Mouse (Mus musculus) brain, embryonic 14.5 days (tissue): ENCODE data around the gene Klb. TPM values are rescaled to one million over a fixed set of nuclear protein-coding genes. Genes with fewer than 3 reads are reported as not detected.
A peak's percentile ranks its signal among the peaks of the same experiment; 100 is the strongest.

Experiments
- DNase-seq: peaks from one replicate; pipeline ENCODE4 v3.0.0-alpha.2; 2011; ENCODE audit warnings: low read depth
- CTCF ChIP-seq: fragments of 200-500 bp; IDR thresholded peaks from 2 replicates; pipeline ENCODE4 v1.5.1; 2012; ENCODE audit warnings: inconsistent platforms, mild to moderate bottlenecking, moderate library complexity, borderline replicate concordance; ENCODE audit not compliant: insufficient read depth, insufficient read length; ENCODE audit errors: extremely low read depth
- POLR2A ChIP-seq: fragments of 200-500 bp; IDR thresholded peaks from 2 replicates; pipeline ENCODE4 v1.6.1; 2012; ENCODE audit warnings: mild to moderate bottlenecking, inconsistent platforms, borderline replicate concordance; ENCODE audit not compliant: poor library complexity, insufficient read depth, insufficient read length, severe bottlenecking; ENCODE audit errors: extremely low read depth
- polyA plus RNA-seq: library from polyadenylated mRNA; depleted of rRNA; stranded (reverse); fragments of >200 nt; gene quantifications from 2 replicates; pipeline ENCODE4 v1.2.3, GENCODE M21; 2012

The Klb gene
- polyA plus RNA-seq, 1 experiment, result 0.14 TPM

DNA sequence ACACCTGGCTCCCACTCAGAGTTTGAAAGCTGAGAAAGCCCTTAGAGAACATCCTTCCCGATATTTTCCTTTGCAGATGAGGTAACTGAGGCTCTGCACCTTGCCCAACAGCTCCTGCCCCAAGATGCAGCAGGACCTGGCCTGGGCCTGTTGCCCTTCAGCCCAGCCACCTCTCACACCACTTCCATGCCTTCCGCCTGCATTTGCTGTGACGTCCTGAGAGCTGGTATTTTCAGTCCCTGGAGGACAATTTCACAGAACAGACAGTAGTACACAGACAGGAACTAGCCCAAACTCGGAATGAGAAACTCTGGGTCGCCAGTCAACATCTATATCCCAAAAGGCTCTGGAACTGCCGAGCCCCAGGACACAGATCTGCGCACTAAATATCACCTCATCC lies 26.6 kb downstream of the Klb start:
- TF ChIP-seq CTCF (no peak), POLR2A (no peak)
- DNase-seq, result no peak

DNA sequence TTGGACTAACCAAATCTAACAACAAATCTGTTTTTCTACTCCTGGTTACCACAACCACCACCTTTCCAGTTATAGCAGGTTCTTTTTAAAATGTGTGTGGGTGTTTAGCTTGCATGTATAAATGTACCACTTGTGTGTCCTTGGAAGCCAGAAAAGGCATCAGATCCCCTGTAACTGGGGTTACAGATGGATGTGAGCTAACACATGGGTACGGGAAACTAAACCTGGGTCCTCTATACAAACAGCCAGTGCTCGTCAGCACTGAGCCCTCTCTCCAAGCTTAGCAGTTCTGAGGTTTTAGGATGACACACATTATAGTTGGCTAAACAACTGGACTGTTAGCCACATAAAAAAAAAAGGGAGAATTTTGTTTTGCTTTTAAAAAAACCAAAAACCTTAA lies 37.6 kb downstream of the Klb start:
- TF ChIP-seq POLR2A, result no peak
- TF ChIP-seq CTCF, result no peak
- no peak for DNase-seq

DNA sequence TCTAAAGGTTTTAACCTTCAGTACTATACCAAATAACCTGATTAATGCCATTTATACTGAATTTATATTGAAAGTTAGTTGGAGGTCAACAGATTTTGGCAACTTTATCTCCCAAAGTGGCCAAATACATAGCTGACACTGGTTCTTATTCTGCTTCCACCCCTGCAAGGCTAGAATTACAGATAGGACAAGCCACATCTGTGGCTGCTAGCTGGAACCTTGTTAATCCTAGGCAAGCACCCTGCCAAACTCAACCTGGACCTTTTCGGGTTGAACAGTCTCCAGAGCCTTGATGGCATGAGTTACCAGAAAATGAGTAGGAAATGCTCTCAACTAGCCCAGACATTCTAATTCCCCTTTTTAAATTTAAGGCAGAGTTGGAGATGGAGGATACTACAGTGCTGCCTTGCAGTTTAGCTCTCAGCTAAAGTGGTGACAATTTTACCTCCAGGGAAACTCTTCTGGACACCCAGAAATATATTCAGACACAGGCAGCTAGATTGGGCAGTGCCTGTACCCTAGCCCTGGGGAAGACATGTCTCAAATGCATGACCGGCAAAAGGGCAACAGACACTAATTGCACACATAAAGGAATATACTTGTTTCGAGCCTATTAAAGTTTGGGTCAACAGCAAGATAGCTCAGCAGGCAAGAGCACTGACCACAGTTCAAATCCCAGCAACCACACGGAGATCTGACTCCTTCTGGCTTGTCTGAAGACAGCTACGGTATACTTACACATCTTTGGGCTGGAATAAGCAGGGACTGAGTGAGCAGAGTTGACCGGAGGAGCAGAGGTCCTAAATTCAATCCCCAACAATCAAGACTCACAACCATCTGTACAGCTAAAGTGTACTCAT lies 39.1 kb downstream of the Klb start:
- TF ChIP-seq POLR2A (no peak), CTCF (no peak)
- DNase-seq, result no peak

DNA sequence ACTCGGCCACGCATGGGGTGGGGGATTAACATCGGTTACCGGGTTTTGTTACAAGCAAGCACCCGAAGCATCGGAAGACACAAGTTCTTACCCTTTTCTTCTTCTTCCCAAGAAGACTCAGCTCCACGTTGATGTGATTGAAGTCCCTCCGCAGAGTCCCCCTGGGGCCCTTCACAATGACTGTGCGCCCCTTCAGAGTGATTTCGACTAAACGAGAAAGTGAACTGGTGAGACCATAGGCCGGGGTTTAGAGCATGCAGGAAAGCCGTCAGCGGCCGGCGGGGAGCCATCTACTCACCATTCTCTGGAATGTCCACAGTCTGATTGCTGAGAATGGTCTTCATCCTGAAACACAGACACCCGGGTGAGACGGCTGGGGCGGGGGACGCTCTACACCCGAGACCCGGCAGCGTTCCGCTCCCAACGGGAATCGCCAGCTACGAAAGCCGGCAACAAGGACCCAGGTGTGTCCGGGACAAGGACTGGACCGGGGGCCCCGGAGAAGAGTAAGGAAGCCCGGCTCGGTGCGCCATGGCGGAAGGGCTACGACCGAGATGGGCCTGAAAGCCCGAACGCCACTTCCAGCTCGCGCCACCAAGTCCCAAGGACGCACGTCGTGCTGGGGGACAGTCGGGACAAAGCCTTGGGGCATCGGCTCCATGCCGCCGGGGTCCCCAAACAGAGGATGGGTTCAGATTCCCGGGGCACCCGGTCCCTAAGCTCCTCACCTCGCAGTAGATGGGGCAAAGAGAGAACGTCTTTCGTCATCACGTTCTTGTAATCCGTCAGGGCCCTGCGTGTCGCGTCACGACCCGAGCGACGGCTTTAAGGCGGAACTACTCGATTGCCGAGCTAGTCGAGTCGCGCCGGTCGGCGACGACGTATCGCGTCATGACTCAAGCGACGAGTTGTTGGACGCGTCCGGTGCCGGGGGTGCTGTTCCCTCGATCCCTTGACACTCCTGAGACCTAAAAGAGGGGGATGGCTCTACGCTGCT lies 42.8 kb downstream of the Klb start, which contains the start of the genes Rpl9 and Lias:
Rpl9 (minus strand) TSS at position 797 of the 997 bp plus-strand sequence.
Lias (plus strand) TSS at position 850 of the 997 bp plus-strand sequence.
- peak; percentile 99 for DNase-seq
- TF ChIP-seq POLR2A (peak; percentile 60; the same call in 1 of the 2 replicates), CTCF (no peak)

DNA sequence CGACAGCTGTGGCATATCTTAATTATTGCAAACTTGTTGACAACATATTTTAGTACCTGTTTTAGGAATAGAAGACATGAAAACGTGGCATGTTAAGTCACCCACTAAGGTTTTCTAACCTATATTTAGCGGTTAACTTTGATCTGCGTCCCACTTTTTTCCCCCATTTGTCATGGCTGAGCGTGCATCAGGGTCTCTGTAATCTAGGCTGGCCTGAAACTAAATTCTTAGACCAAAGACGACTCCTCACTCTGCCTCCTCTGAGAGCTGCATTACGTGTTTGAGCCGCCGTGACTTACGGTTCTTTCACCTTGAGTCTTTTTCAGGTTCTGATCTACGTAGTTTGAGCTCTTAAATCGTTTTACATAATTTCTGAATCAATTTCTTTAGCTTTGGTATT lies 43.6 kb downstream of the Klb start:
- no peak for DNase-seq
- no peak for TF ChIP-seq POLR2A
- no peak for TF ChIP-seq CTCF

DNA sequence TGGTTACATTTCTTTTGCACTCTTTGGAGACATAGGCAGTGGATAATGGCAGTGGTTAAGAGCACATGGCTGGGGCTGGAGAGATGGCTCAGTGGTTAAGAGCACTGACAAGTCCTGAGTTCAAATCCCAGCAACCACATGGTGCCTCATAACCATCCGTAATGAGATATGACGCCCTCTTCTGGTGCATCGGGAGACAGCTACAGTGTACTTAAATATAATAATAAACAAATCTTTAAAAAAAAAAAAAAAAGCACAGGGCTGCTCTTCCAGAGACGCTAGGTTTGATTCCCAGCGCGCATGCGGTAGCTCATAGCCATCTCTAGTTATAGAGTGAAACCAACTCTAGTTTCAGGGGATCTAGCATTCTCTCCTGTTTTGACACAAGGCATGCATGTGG lies 46.3 kb downstream of the Klb start:
- no peak for TF ChIP-seq POLR2A
- no peak for TF ChIP-seq CTCF
- DNase-seq, result no peak

DNA sequence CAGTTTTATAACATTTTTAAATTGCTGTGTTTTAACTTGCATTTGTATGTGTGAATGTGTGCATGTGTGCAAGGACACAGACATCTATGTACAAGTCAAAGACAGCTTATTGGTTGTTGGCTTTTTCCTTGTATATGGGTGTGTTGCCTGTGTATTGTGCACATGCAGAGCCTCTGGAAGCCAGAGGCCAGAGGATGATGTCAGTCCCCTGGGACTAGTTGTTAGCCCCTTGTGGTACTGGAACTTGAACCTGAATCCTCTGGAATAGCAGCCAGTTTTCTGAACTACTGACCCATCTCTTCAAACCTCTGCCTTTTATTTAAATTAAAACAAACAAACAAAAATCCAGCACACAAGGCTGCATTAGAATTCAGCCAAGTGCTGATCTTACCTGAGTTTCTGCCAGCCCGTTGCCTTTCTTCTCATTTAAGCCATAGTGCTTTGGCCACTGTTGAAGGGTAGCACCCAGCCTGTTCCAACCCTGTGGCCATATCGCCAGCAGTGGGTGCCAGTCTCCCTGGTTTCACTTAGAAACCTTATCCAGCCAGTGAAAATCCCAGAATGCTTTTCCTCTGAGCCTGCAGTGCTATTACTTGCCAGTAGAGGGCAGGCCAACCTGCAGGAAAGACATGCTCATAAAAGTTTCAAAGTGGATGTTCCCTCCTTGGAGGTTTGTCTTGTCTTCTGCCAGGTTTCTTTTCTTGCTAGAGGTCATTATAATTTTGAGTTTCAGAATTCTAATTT lies 53.3 kb downstream of the Klb start:
- TF ChIP-seq POLR2A, result no peak
- TF ChIP-seq CTCF, result peak; percentile 93

DNA sequence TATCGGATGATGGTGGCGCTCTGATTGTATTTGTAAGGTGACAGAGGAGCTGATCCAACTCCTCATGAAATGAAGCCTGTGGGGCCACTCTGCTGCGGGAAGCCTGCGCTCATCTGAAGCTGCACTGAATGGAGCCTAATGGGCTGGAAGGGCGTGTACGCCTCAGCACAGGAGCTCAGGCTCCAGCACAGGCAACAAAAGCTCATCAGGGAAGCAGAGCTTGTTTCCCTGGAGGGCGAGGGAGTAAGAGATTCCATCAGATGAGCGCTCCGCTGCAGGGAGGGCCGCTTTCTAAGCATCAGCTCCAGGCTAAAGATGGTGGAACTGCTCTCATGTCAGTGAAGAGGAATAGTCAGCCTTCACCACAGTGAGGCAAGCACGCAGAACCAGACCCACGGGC lies 59.9 kb downstream of the Klb start:
- peak; percentile 30 for DNase-seq
- TF ChIP-seq CTCF (no peak), POLR2A (no peak)

More for the DNA sequence above, 53.3 kb downstream of the Klb start:
- peak; percentile 83 for DNase-seq

DNA sequence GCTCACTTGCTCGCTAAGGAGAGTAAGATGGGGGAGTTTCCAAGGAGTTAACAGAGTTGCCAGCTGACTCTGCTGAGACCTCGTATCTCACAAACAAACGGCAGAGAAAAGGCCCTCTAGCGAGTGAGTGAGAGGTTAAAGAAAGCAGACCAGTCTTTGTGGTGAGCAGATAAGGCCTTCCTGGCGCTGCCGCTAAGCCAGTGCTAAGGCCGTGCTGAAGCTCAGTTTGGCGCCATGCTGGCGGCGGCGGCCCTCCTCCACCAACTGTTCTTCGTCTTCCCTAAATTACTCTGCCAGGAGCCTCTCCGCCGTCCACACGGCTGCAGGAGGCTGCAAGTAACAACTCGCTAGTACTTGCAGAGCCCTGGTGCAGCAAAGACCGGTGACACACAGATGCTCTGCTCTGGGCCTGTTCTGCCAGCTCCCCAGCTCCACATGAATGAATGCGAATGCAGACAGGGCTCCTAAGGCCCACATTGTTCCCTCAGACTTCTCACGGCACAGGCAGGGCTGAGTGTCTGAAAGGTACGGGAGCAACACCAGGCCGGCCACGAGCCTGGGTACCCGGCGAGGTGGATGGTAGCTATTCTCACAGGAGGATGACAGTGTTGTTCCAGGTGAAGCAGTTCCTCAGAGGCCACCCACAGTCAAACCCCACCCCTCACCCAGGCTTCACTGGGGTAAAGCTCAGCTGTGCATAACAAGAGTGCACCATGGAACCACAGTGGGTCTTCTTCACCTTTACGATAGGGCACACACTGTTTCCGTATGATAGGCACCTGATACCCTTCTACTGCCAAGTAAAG lies 67.7 kb downstream of the Klb start:
- peak; percentile 48 for DNase-seq
- no peak for TF ChIP-seq POLR2A
- TF ChIP-seq CTCF, result no peak

DNA sequence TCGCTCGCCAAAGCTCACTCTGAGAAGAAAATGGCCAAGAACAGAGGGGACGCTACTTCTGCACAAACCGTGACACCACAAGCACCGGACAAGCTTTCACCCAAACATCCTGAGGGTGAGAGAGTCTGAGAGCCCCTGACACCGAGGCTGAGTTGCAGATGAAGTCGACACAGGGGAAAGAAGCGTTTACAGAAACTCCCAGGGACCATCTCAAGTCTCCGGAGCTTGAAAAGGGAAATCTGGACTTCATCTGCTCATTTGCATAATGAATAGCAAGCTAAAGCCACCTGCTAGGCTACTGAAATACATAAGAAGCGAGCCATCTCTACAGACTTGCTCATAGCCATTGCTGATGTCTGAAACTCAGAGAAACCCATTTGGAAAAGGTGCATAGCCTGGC lies 71.0 kb downstream of the Klb start:
- no peak for DNase-seq
- TF ChIP-seq POLR2A, result no peak
- TF ChIP-seq CTCF, result no peak
